Mouse (Mus musculus) MEL (cell line): ENCODE results near the gene Zbtb3.

Experiments used
- CTCF ChIP-seq, 3 experiments: IDR thresholded peaks in 2 of 3; conservative IDR thresholded peaks in 1 of 3; 2 replicates each; pipeline ENCODE4 v1.5.1; 2011 to 2012; ENCODE audit warnings: low read length in 3 of 3, low read depth in 2 of 3, mild to moderate bottlenecking in 2 of 3, improper control_type of control experiment in 1 of 3, inconsistent platforms in 1 of 3, mixed read lengths in 1 of 3, moderate library complexity in 1 of 3; ENCODE audit not compliant: control insufficient read depth in 1 of 3, insufficient read depth in 1 of 3, poor library complexity in 1 of 3, severe bottlenecking in 1 of 3
- EP300 ChIP-seq, 2 experiments: IDR thresholded peaks; 2 replicates each; pipeline ENCODE4 v1.6.1; 2011; ENCODE audit warnings: improper control_type of control experiment in 2 of 2, low read length in 2 of 2, low read depth in 1 of 2, mild to moderate bottlenecking in 1 of 2
- POLR2A ChIP-seq, 2 experiments: IDR thresholded peaks; 2 replicates each; pipeline ENCODE4 v1.6.1; 2011 to 2012; ENCODE audit warnings: low read length in 2 of 2, mild to moderate bottlenecking in 2 of 2, control low read depth in 1 of 2, improper control_type of control experiment in 1 of 2, low read depth in 1 of 2, moderate library complexity in 1 of 2; ENCODE audit not compliant: control insufficient read depth in 1 of 2, insufficient read depth in 1 of 2, poor library complexity in 1 of 2
- POLR2AphosphoS2 ChIP-seq: IDR thresholded peaks from 2 replicates; pipeline ENCODE4 v1.6.1; 2011; ENCODE audit warnings: low read length, improper control_type of control experiment
- SMC3 ChIP-seq: IDR thresholded peaks from 2 replicates; pipeline ENCODE4 v1.6.1; 2011; ENCODE audit warnings: low read depth, low read length, improper control_type of control experiment
- USF1 ChIP-seq: IDR thresholded peaks from 2 replicates; pipeline ENCODE4 v1.6.1; 2014; ENCODE audit warnings: low read depth, mild to moderate bottlenecking, inconsistent platforms, low read length, improper control_type of control experiment, moderate library complexity
- ZNF384 ChIP-seq: IDR thresholded peaks from 2 replicates; pipeline ENCODE4 v1.6.1; 2012; ENCODE audit warnings: low read depth, mild to moderate bottlenecking, inconsistent platforms, low read length, improper control_type of control experiment

DNA sequence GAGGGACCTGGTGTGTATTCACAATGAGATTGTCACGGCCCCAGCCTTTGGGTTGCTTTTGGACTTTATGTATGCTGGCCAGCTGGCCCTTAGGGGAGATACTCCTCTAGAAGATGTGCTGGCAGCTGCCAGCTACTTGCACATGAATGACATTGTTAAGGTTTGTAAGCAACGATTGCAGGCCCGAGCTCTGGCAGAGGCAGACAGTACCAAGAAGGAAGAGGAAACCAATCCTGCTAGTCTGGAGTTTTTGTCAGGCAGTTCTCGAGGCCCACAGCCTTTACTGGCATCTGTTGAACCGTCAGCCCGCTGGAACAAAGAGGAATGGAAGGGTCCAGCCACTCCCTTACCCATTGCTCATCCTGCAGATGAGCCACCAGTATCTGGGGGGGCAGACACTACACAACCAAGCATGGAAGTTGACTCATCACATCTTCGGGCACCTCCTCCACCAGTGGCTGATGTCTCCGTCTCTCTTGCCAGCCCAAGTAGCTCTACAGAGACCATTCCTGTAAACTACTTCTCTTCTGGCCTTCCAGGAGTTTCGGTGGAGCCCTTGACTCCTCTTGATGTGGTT lies 937 bp downstream of the Zbtb3 start:
- TF ChIP-seq POLR2A (IDR thresholded peaks at IDR 0.05; ENCODE audit: control insufficient read depth in 1 of 2, insufficient read depth in 1 of 2, low read depth in 1 of 2, low read length in 2 of 2, poor library complexity in 1 of 2) (no peak), POLR2AphosphoS2 (no peak), CTCF (IDR thresholded peaks at IDR 0.05 in 2 of 3, conservative IDR thresholded peaks at IDR 0.05 in 1 of 3; ENCODE audit: control insufficient read depth in 1 of 3, insufficient read depth in 1 of 3, low read depth in 2 of 3, low read length in 3 of 3, poor library complexity in 1 of 3, severe bottlenecking in 1 of 3) (no peak), SMC3 (no peak), EP300 (IDR thresholded peaks at IDR 0.05; ENCODE audit: low read depth in 1 of 2, low read length in 2 of 2) (no peak), USF1 (no peak), ZNF384 (no peak)
